Mouse (Mus musculus) liver, embryonic 14.5 days (tissue): ENCODE measurements around the gene Cdc34. TPM values are rescaled to one million over a fixed set of nuclear protein-coding genes. Genes with fewer than 3 reads are reported as not detected.

Source experiments
- ATAC-seq: fragments of 200-750 bp; cut with Nextera tagmentation; 2 replicates; pipeline ENCODE4 v1.8.0; 2017; ENCODE audit warnings: moderate number of reproducible peaks, mild to moderate bottlenecking, moderate library complexity; ENCODE audit not compliant: insufficient read depth
- DNase-seq, 3 experiments: peaks; one replicate each; pipeline ENCODE4 v3.0.0-alpha.2; 2012 to 2013; ENCODE audit warnings: low read depth in 3 of 3, low spot score in 3 of 3
- H3K27ac ChIP-seq: fragments of 300-500 bp; sonication (generic); 2 replicates; pipeline ENCODE4 v1.5.1; 2014; ENCODE audit warnings: moderate library complexity, mild to moderate bottlenecking, control low read depth, inconsistent platforms
- H3K27me3 ChIP-seq: fragments of 300-500 bp; sonication (generic); 2 replicates; pipeline ENCODE4 v1.6.1; 2014; ENCODE audit warnings: mild to moderate bottlenecking, low read length, moderate library complexity; ENCODE audit not compliant: control insufficient read depth, insufficient read depth
- H3K36me3 ChIP-seq: fragments of 300-500 bp; sonication (generic); replicated peaks from 2 replicates; pipeline ENCODE4 v1.6.1; 2014; ENCODE audit warnings: low read depth; ENCODE audit not compliant: control insufficient read depth, insufficient read depth
- H3K4me1 ChIP-seq, 2 experiments: fragments of 200-500 bp in 1 of 2; fragments of 300-500 bp in 1 of 2; sonication (generic) in 1 of 2; replicated peaks; 2 replicates each; pipeline ENCODE4 v1.6.1; 2012 to 2014; ENCODE audit warnings: antibody characterized with exemption in 1 of 2, inconsistent platforms in 1 of 2, low read length in 1 of 2; ENCODE audit not compliant: control insufficient read depth in 2 of 2, insufficient read depth in 2 of 2
- H3K4me2 ChIP-seq: fragments of 300-500 bp; sonication (generic); 2 replicates; pipeline ENCODE4 v1.6.1; 2014; ENCODE audit warnings: low read depth, mild to moderate bottlenecking, control low read depth, moderate library complexity
- H3K4me3 ChIP-seq, 2 experiments: fragments of 200-500 bp in 1 of 2; fragments of 300-500 bp in 1 of 2; sonication (generic) in 1 of 2; 2 replicates each; pipeline ENCODE4 v1.5.1; 2012 to 2014; ENCODE audit warnings: low read depth in 2 of 2, low read length in 2 of 2, mild to moderate bottlenecking in 2 of 2, control low read depth in 1 of 2, inconsistent platforms in 1 of 2, moderate library complexity in 1 of 2; ENCODE audit not compliant: insufficient read depth in 1 of 2
- H3K9ac ChIP-seq: fragments of 300-500 bp; sonication (generic); replicated peaks from 2 replicates; pipeline ENCODE4 v1.6.1; 2014; ENCODE audit warnings: mild to moderate bottlenecking, control low read depth, moderate library complexity
- H3K9me3 ChIP-seq: fragments of 300-500 bp; sonication (generic); 2 replicates; pipeline ENCODE4 v1.6.1; 2016; ENCODE audit warnings: low read length, mixed read lengths; ENCODE audit not compliant: control insufficient read depth
- CTCF ChIP-seq: IDR thresholded peaks from 2 replicates; pipeline ENCODE4 v1.5.1; 2016; ENCODE audit warnings: antibody characterized with exemption, low read depth, control low read depth
- EP300 ChIP-seq: IDR thresholded peaks from 2 replicates; pipeline ENCODE4 v1.6.1; 2016; ENCODE audit warnings: antibody characterized with exemption, low read depth
- WGBS: fragments of 180-500 bp; shearing (Covaris S2); extraction: QIAGEN DNeasy Blood & Tissue Kit; methylation state at CpG from one replicate; pipeline ENCODE4 v1.1.7; 2014; ENCODE audit not compliant: insufficient replicate concordance; 5-methylcytosine and 5-hydroxymethylcytosine counted together
- polyA plus RNA-seq, 2 experiments: library from polyadenylated mRNA; depleted of rRNA in 1 of 2; stranded (reverse) in 1 of 2; unstranded in 1 of 2; fragments of >200 nt; fragmentation: Nextera tagmentation in 1 of 2; extraction: Ambion mirVana in 1 of 2; gene quantifications; 2 replicates each; pipeline versions ENCODE4 v1.2.1 to v1.2.3; 2012 to 2014

The Cdc34 gene
- polyA plus RNA-seq, 2 experiments = 115 to 127 TPM

DNA sequence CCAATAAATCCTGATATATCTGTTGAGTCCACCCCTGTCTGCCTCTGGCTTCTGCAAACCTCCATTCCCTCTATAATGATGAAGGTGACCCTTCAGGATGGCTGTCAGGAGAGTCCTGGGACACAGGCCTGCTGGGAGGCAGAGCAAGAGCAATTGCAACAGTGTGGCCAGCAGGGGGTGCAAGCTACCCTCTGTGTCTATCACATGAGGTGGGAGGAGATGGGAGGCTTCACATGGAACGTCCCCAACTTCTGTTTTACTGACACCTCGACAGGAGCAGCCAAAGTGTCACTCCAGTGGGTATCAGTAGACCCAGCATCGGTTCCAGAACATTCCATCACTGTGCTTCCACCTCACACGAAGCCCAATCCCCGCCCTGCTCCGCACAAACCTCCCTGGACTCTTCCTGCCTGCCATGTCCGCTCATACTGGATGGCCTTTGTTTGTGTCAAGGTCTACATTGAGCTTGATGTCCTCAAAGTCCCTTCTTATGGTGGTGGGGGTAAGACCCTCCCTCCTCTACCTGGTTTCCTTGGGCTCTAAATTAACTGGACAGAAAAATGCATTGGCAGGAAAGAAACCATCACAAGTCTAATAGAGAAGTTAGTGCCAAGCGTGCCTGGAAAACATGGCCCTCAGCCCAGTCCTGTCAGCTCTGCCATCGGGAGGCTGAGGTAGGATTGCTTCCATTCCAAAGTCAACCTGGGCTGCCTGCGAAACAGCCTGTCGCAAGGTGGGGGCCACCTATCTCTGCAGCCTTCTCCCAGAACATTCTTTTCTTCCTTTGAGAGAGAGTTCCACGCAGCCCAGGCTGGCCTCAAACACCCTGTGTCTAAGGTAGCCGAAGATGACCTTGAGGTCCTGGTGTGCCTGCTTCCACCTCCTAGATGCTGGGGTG, 13.5 kb downstream of the Cdc34 start:
- ATAC-seq (peak; percentile 53; the same call in 1 of the 2 replicates), DNase-seq (peak in 1 of 3 experiments; percentile 62)
- Histone ChIP-seq H3K4me3 (no peak overlapping the region), H3K4me1 (peaks cover 0 to 9% of the 10 kb centered on the region in 2 experiments; a peak in 2 of 4 replicates), H3K27me3 (no peaks in the 10 kb centered on the region), H3K4me2 (no peak overlapping the region), H3K9ac (no peak overlapping the region), H3K36me3 (no peaks in the 10 kb centered on the region), H3K27ac (no peak overlapping the region), H3K9me3 (no peaks in the 10 kb centered on the region; the same call in 1 of the 2 replicates)
- 53% methylated on average over 13 of the region's 13 CpGs for WGBS
- TF ChIP-seq CTCF (peak; percentile 99), EP300 (no peak)

GRCm38 (mm10) chr10:79696129-79696651, 14.2 kb downstream of the Cdc34 start:
- Histone ChIP-seq H3K9ac (no peak overlapping the region), H3K27ac (no peak overlapping the region), H3K4me1 (peaks cover 0 to 15% of the 10 kb centered on the region in 2 experiments; a peak in 2 of 4 replicates), H3K9me3 (no peaks in the 10 kb centered on the region; the same call in 1 of the 2 replicates), H3K27me3 (no peaks in the 10 kb centered on the region), H3K4me3 (no peak overlapping the region), H3K4me2 (no peak overlapping the region), H3K36me3 (no peaks in the 10 kb centered on the region)
- TF ChIP-seq EP300 = no peak
- no peak for TF ChIP-seq CTCF
- ATAC-seq = no peak
- DNase-seq = no peak
- WGBS = 58% methylated on average over 9 of the region's 9 CpGs

DNA sequence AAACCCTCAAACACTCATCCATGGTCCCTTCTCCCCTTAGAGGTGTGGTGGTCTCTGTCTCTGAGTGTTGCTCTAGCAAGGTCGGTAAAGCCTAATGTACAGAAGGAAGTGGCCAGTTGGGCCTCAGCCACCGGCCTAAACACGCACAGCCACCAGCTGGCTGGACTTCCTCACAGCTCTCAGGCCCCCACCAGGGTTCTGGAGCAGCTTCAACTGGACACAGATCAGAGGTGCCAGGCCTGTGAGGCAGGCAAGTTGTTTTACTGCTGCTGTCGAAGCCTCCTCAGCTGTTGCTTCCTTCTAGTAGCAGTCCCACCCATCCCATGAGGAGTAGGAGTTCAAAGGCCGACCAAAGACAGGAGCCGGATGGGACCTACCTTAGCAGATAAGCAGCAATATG, 15.9 kb downstream of the Cdc34 start:
- H3K36me3 ChIP-seq = no peaks in the 10 kb centered on the region
- 34% methylated on average over 6 of the region's 6 CpGs for WGBS
- no peak for ATAC-seq
- no peaks in the 10 kb centered on the region for H3K27me3 ChIP-seq
- no peak overlapping the region for H3K4me3 ChIP-seq
- H3K27ac ChIP-seq = no peak overlapping the region
- no peak for TF ChIP-seq CTCF
- TF ChIP-seq EP300 = no peak
- H3K9me3 ChIP-seq = no peaks in the 10 kb centered on the region
- H3K4me1 ChIP-seq = peaks cover 0 to 22% of the 10 kb centered on the region in 2 experiments; a peak in 2 of 4 replicates
- DNase-seq = no peak
- H3K9ac ChIP-seq = no peak overlapping the region
- H3K4me2 ChIP-seq = no peak overlapping the region

DNA sequence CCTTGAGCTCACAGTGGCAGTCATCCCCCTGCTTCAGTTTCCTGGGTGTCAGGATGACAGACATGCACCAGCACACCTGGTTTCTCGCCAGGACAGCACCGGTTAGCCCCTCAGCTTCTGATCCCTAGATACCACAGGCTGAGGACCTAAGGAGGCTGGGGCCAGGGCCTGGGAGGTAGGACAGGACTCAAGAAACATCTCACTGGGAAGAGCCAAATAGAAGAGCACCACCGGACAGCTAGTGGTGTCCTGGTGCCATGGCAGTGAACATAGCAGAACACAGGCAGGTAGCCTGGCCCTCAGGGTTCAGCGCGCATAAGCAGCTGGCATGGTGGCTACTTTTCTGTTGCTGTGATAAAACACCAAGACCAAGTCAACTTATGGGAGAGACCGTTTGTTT, 16.5 kb downstream of the Cdc34 start:
- DNase-seq = no peak
- Histone ChIP-seq H3K4me3 (no peak overlapping the region), H3K27ac (no peak overlapping the region), H3K27me3 (no peaks in the 10 kb centered on the region), H3K9ac (no peak overlapping the region), H3K4me1 (peaks cover 0 to 22% of the 10 kb centered on the region in 2 experiments; a peak in 3 of 4 replicates), H3K9me3 (no peaks in the 10 kb centered on the region), H3K36me3 (no peaks in the 10 kb centered on the region), H3K4me2 (no peak overlapping the region)
- no peak for TF ChIP-seq EP300
- TF ChIP-seq CTCF = no peak
- 70% methylated on average over 6 of the region's 6 CpGs for WGBS
- no peak for ATAC-seq

GRCm38 (mm10) chr10:79700676-79701075, 18.7 kb downstream of the Cdc34 start:
- no peak overlapping the region for H3K4me2 ChIP-seq
- H3K9ac ChIP-seq = no peak overlapping the region
- no peaks in the 10 kb centered on the region for H3K9me3 ChIP-seq
- H3K36me3 ChIP-seq = no peaks in the 10 kb centered on the region
- TF ChIP-seq EP300 = no peak
- no peak overlapping the region for H3K4me3 ChIP-seq
- peaks cover 4 to 25% of the 10 kb centered on the region in 2 experiments for H3K4me1 ChIP-seq
- WGBS = 45% methylated on average over 7 of the region's 7 CpGs
- no peaks in the 10 kb centered on the region for H3K27me3 ChIP-seq
- H3K27ac ChIP-seq = no peak overlapping the region
- ATAC-seq (no peak), DNase-seq (no peak)
